8 mouse cellular contexts compared by ENCODE assay signal in genomic region chr9:95121151-95121835, GRCm38 (mm10).
DNase-seq lines count a peak whose midpoint lies in the region; ATAC-seq lines count a peak whose summit lies in the region.

No protein-coding gene starts in this region.

- no peak for ATAC-seq in CD4-positive, CD25-positive, alpha-beta regulatory T cell, adult 4 months
- ATAC-seq in granulocyte monocyte progenitor cell, adult 5-6 weeks (replicated peaks; ENCODE audit: poor library complexity, severe bottlenecking) = peak; percentile 47

- DNase-seq in CD4-positive, CD25-positive, alpha-beta regulatory T cell, adult 2 months (ENCODE audit: low read depth, low spot score) = peak; percentile 34
- peak; percentile 29 for DNase-seq in CD4-positive helper T cell, adult 2 months (ENCODE audit: low read depth, low spot score)
- peak; percentile 50 for DNase-seq in mesoderm, embryonic 11.5 days (ENCODE audit: low read depth, low spot score)
- no peak for DNase-seq in right cerebral cortex, adult 2 months (ENCODE audit: low spot score in 2 of 2)
- DNase-seq in cerebellum, postnatal 14 days = no peak
- DNase-seq in cerebellum, postnatal 36 days = no peak

Comparison
In these comparisons a context has a peak if more than half of its experiments do, and no peak if none do; other contexts are left out.
1. DNase-seq: peak in CD4-positive, CD25-positive, alpha-beta regulatory T cell, adult 2 months (single experiment), CD4-positive helper T cell, adult 2 months (single experiment) and mesoderm, embryonic 11.5 days (single experiment); none in right cerebral cortex, adult 2 months (0 of 2), cerebellum, postnatal 14 days (0 of 2) and cerebellum, postnatal 36 days (0 of 2).